Mouse (Mus musculus): ENCODE data around the gene Rmdn3. TPM values are rescaled to one million over a fixed set of nuclear protein-coding genes. Genes with fewer than 3 reads are reported as not detected.

The Rmdn3 gene
- polyA plus RNA-seq, 1 experiment from 2014 or later: 48.5 TPM

GRCm38 (mm10) chr2:119177384-119177939 lies 20.6 kb upstream of the Rmdn3 start:
- Histone ChIP-seq H3K9ac (no peak overlapping the region), H3K9me3 (no peaks in the 10 kb centered on the region), H3K27ac (no peak overlapping the region), H3K36me3 (peaks cover 3% of the 10 kb centered on the region; the same call in 1 of the 2 replicates), H3K27me3 (replicated peaks) (no peaks in the 10 kb centered on the region), H3K4me3 (replicated peaks) (no peak overlapping the region), H3K4me2 (replicated peaks) (no peak overlapping the region), H3K4me1 (replicated peaks) (peaks cover 19% of the 10 kb centered on the region)
- no peak for ATAC-seq
- WGBS: 86% methylated on average over 5 of the region's 5 CpGs

GRCm38 (mm10) chr2:119176761-119177160 lies 19.9 kb upstream of the Rmdn3 start:
- Histone ChIP-seq H3K9ac (no peak overlapping the region), H3K36me3 (no peaks in the 10 kb centered on the region), H3K4me2 (replicated peaks) (no peak overlapping the region), H3K4me3 (replicated peaks) (no peak overlapping the region), H3K27ac (no peak overlapping the region), H3K9me3 (no peaks in the 10 kb centered on the region), H3K27me3 (replicated peaks) (no peaks in the 10 kb centered on the region), H3K4me1 (replicated peaks) (peaks cover 21% of the 10 kb centered on the region)
- no peak for ATAC-seq
- 47% methylated on average over 3 of the region's 3 CpGs for WGBS

GRCm38 (mm10) chr2:119175614-119176013 lies 18.8 kb upstream of the Rmdn3 start:
- no peak overlapping the region for H3K9ac ChIP-seq

GRCm38 (mm10) chr2:119174866-119175265 lies 18.0 kb upstream of the Rmdn3 start:
- Histone ChIP-seq H3K27ac (no peak overlapping the region), H3K9ac (no peak overlapping the region), H3K4me2 (replicated peaks) (no peak overlapping the region), H3K36me3 (no peaks in the 10 kb centered on the region), H3K27me3 (replicated peaks) (no peaks in the 10 kb centered on the region), H3K4me1 (replicated peaks) (peaks cover 21% of the 10 kb centered on the region), H3K9me3 (no peaks in the 10 kb centered on the region), H3K4me3 (replicated peaks) (no peak overlapping the region)
- no peak for ATAC-seq
- WGBS: 67% methylated on average over 14 of the region's 14 CpGs

More at GRCm38 (mm10) chr2:119175614-119176013, 18.8 kb upstream of the Rmdn3 start:
- no peaks in the 10 kb centered on the region for H3K36me3 ChIP-seq
- H3K4me1 ChIP-seq (replicated peaks): peaks cover 21% of the 10 kb centered on the region
- no peak overlapping the region for H3K4me3 ChIP-seq (replicated peaks)
- no peak overlapping the region for H3K27ac ChIP-seq
- 59% methylated on average over 6 of the region's 6 CpGs for WGBS
- H3K4me2 ChIP-seq (replicated peaks): no peak overlapping the region
- ATAC-seq: no peak
- no peaks in the 10 kb centered on the region for H3K9me3 ChIP-seq
- no peaks in the 10 kb centered on the region for H3K27me3 ChIP-seq (replicated peaks)

- no peaks in the 10 kb centered on the region for H3K9me3 ChIP-seq
- no peak for ATAC-seq
- H3K27ac ChIP-seq: peak within 1 kb of the TSS; percentile 5; the same call in 1 of the 2 replicates
- peak within 1 kb of the TSS; percentile 42; the same call in 1 of the 2 replicates for H3K4me2 ChIP-seq (replicated peaks)
- no peaks in the 10 kb centered on the region for H3K27me3 ChIP-seq (replicated peaks)
- WGBS: 59% methylated on average over 8 of the region's 8 CpGs
- H3K9ac ChIP-seq: no peak within 1 kb of the TSS
- H3K4me1 ChIP-seq (replicated peaks): peaks cover 21% of the 10 kb centered on the region
- H3K4me3 ChIP-seq (replicated peaks): no peak within 1 kb of the TSS
- no peaks in the 10 kb centered on the region for H3K36me3 ChIP-seq
These were observed 17.3 kb upstream of the Rmdn3 start, which contains the start of gene Gm14137 for GRCm38 (mm10) chr2:119173991-119174651. TSS of gene Gm14137 (plus strand) at chr2:119174509.

GRCm38 (mm10) chr2:119172862-119173576 lies 16.2 kb upstream of the Rmdn3 start:
- peaks cover 24% of the 10 kb centered on the region for H3K4me1 ChIP-seq (replicated peaks)
- no peak overlapping the region for H3K4me3 ChIP-seq (replicated peaks)
- H3K4me2 ChIP-seq (replicated peaks): peak overlapping the region; percentile 42
- WGBS: 11% methylated on average over 13 of the region's 13 CpGs
- no peaks in the 10 kb centered on the region; the same call in 1 of the 2 replicates for H3K27me3 ChIP-seq (replicated peaks)
- H3K9ac ChIP-seq: no peak overlapping the region
- no peaks in the 10 kb centered on the region for H3K9me3 ChIP-seq
- no peaks in the 10 kb centered on the region for H3K36me3 ChIP-seq
- peak; percentile 81 for ATAC-seq
- H3K27ac ChIP-seq: peak overlapping the region; percentile 5

GRCm38 (mm10) chr2:119172446-119172845 lies 15.6 kb upstream of the Rmdn3 start:
- no peak overlapping the region for H3K4me3 ChIP-seq (replicated peaks)
- ATAC-seq: no peak
- H3K9me3 ChIP-seq: no peaks in the 10 kb centered on the region
- H3K9ac ChIP-seq: no peak overlapping the region
- peaks cover 4% of the 10 kb centered on the region; the same call in 1 of the 2 replicates for H3K27me3 ChIP-seq (replicated peaks)
- H3K4me2 ChIP-seq (replicated peaks): peak overlapping the region; percentile 42; the same call in 1 of the 2 replicates
- no peaks in the 10 kb centered on the region for H3K36me3 ChIP-seq
- 80% methylated on average over 7 of the region's 7 CpGs for WGBS
- H3K27ac ChIP-seq: 0 out of 2 replicates have a peak overlapping the region, but pooled peaks have one; percentile 3
- H3K4me1 ChIP-seq (replicated peaks): peaks cover 27% of the 10 kb centered on the region

- Histone ChIP-seq H3K9ac (no peak overlapping the region), H3K4me1 (replicated peaks) (peaks cover 32% of the 10 kb centered on the region), H3K4me2 (replicated peaks) (no peak overlapping the region), H3K36me3 (no peaks in the 10 kb centered on the region), H3K9me3 (no peaks in the 10 kb centered on the region), H3K4me3 (replicated peaks) (no peak overlapping the region), H3K27ac (no peak overlapping the region), H3K27me3 (replicated peaks) (peaks cover 4% of the 10 kb centered on the region; the same call in 1 of the 2 replicates)
- ATAC-seq: no peak
- WGBS: 61% methylated on average over 8 of the region's 8 CpGs
These were observed 14.7 kb upstream of the Rmdn3 start for GRCm38 (mm10) chr2:119171574-119171973.

- Histone ChIP-seq H3K9ac (no peak overlapping the region), H3K4me1 (replicated peaks) (peaks cover 32% of the 10 kb centered on the region), H3K27ac (no peak overlapping the region), H3K27me3 (replicated peaks) (peaks cover 9% of the 10 kb centered on the region; the same call in 1 of the 2 replicates), H3K9me3 (no peaks in the 10 kb centered on the region), H3K4me2 (replicated peaks) (no peak overlapping the region), H3K36me3 (no peaks in the 10 kb centered on the region), H3K4me3 (replicated peaks) (no peak overlapping the region)
- WGBS: 88% methylated on average over 2 of the region's 2 CpGs
- ATAC-seq: no peak
These were observed 13.4 kb upstream of the Rmdn3 start for GRCm38 (mm10) chr2:119170282-119170681.

- peak; percentile 19 for ATAC-seq
- H3K4me3 ChIP-seq (replicated peaks): peak overlapping the region; percentile 50
- 3% methylated on average over 26 of the region's 26 CpGs for WGBS
- peaks cover 17% of the 10 kb centered on the region for H3K4me1 ChIP-seq (replicated peaks)
- peaks cover 9% of the 10 kb centered on the region; the same call in 1 of the 2 replicates for H3K27me3 ChIP-seq (replicated peaks)
- H3K9ac ChIP-seq: peak overlapping the region; percentile 48
- H3K4me2 ChIP-seq (replicated peaks): peak overlapping the region; percentile 99
- peak overlapping the region; percentile 82 for H3K27ac ChIP-seq
- H3K36me3 ChIP-seq: no peaks in the 10 kb centered on the region
- H3K9me3 ChIP-seq: no peaks in the 10 kb centered on the region
These were observed 11.0 kb upstream of the Rmdn3 start for GRCm38 (mm10) chr2:119167866-119168256.

GRCm38 (mm10) chr2:119166901-119167865 lies 10.3 kb upstream of the Rmdn3 start, which contains the start of gene Gchfr:
TSS of gene Gchfr (plus strand) at chr2:119167773.
- Histone ChIP-seq H3K27ac (peak within 1 kb of the TSS; percentile 82), H3K4me1 (replicated peaks) (peaks cover 11% of the 10 kb centered on the region), H3K9me3 (no peaks in the 10 kb centered on the region), H3K4me2 (replicated peaks) (peak within 1 kb of the TSS; percentile 99), H3K4me3 (replicated peaks) (peak within 1 kb of the TSS; percentile 50), H3K36me3 (no peaks in the 10 kb centered on the region), H3K27me3 (replicated peaks) (peaks cover 9% of the 10 kb centered on the region; the same call in 1 of the 2 replicates), H3K9ac (peak within 1 kb of the TSS; percentile 48)
- ATAC-seq: peak; percentile 91
- under 1% methylated on average over 60 of the region's 60 CpGs for WGBS

Measured in intestine, embryonic 15.5 days (tissue).